Mouse (Mus musculus) urinary bladder, postnatal 10 days (tissue): ENCODE measurements around the gene Mettl7a2.
"Not testable (repeated sequence)": the region's sequence is repeated elsewhere in the genome, so short reads cannot be mapped to it uniquely, and the experiment has no call there.

Source experiments
- DNase-seq: peaks from one replicate; pipeline ENCODE4 v3.0.0; 2022; ENCODE audit warnings: low spot score

Mettl7a2 gene

DNA sequence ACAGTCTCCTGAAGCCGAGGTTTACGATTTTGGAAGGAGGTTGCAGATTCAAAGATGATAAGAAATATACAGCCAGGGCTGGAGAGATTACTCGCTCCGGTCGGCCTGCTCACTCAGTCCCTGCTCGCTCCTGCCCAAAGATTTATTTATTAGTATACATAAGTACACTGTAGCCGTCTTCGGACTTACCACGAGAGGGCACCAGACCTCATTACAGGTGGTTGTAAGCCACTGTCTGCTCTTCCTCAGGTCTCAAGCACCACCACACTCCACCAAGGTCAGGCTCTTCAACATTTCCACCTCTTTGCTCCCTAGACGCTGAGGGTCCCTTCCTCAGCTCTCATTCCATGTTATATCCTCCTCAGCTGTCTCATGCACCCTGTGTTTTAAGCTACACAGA lies 15.2 kb upstream of the Mettl7a2 start:
- DNase-seq = not testable (repeated sequence)

DNA sequence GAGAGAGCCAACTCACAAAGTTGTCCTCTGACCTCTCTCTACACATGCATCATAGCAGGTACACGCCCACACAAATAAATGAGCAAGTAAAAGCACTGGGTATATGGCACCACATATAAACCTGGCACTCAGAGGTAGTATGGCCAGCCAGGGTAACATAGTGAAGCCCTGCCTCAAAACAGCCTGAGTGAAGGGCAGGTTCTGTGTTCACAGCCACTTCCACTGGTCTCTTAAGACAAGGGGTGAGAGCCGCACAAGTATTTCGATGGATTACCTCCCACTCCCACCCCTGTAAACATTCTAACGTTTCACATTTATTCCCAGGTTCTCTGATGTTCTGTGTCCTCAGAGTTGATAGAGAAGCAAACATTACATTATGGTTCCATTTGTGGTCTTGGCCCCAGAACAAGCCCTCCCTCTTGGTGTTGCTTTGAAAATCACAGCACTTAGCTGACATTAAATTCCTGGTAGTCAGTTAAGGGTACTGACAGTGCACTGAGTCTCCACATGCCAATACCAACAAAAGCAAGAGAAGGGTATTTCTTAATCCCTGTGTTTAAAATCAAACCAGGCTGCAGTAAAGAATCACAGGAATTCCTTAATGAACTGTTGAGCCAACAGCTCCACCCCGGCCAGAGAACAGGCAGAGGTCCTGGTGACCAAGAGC lies 11.6 kb upstream of the Mettl7a2 start:
- not testable (repeated sequence) for DNase-seq

DNA sequence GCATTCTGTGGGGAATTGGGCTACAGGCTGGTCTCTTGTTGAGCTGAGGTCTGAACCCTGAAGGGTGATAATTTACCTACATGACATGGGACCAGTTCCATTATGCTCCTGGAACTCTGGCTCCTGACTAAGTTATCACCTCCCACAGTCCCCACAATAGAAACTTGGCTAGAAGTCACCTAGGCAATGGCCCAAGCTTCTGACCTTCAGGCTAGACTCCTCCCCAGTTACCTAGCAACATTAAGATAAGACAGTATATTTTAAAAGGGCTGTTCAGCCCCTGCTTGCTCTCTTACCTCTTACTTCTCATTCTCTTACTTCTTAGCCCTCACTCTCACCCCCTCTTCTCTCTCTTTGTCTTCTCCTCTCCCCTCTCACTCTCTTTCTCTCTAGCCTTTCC lies 7.5 kb upstream of the Mettl7a2 start:
- no peak for DNase-seq

DNA sequence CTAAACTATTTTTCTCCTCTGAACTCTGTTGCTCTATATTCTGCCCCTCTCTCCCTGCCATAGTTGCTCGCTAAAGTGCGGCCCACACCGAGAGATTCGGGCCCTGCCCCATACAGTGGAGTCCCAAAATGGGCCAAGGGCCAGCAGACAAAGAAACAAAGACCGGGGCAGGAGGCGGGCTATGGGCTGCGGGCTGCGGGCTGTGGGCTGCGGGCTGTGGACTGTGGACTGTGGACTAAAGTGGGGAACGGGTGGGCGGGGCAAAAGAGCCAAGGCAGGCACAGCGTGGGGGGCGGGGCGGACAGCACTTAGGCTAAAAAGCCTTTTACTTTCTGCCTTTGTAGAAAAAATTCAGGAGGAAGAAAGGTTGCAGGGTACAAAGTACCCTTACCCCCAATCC lies 6.2 kb upstream of the Mettl7a2 start:
- no peak for DNase-seq

DNA sequence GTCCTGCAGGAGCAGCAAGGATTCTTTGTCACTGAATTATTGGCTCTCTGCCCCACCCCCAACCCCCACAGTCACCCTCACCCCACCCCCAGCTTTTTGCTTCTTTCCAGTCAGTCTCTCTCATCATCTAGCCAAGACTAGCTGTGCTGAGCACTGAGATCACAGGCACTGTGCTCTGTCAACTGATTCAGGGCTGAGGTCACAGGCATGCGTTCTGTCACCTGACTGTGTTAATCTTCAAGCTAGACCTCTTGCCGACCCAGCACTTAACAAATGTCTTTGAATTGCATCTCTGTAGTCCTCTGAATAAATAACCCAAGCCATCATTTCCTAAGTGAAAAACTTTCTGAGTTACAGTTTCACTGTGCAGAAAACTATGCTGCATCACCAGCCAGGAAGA lies 3.5 kb upstream of the Mettl7a2 start:
- DNase-seq = no peak

DNA sequence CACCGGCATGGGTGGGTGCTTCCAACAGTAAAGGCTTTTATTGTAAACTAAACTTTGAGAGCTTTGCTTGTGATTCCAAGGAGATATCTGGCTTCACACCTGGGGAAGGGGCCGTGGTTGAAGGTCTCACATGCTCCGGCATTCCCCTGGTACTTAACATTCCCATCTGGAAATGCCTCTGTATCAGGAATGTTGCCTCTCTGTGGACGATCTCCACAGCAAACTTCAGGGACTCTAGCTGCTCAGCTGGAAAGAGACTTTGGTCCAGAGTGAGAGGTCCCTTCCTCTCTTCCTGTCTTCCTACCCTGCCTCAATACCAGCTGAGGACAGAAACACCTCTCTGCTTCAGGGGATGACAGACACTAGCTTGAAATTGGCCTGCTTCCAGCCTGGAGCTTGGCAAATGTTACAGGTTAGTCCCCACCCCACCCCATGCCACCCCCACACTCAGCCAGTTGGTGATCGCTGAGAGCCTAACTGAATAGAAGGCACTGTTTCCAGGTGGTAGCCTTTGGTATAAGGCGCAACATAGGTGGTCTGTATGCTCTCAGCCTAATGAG lies 1.4 kb upstream of the Mettl7a2 start:
- no peak for DNase-seq

DNA sequence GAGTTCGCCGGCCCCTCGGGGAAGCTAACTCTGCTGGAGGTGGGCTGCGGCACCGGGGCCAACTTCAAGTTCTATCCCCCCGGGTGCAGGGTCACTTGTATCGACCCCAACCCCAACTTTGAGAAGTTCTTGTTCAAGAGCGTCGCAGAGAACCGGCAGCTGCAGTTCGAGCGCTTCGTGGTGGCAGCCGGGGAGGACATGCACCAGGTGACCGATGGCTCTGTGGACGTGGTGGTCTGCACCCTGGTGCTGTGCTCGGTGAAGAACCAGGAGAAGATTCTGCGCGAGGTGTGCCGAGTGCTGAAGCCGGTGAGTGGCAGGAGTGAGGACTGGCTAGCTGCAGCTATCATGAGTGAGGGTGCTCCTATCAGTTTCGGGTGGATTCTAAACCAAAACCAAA lies 399 bp downstream of the Mettl7a2 start:
- DNase-seq = not testable (repeated sequence)

DNA sequence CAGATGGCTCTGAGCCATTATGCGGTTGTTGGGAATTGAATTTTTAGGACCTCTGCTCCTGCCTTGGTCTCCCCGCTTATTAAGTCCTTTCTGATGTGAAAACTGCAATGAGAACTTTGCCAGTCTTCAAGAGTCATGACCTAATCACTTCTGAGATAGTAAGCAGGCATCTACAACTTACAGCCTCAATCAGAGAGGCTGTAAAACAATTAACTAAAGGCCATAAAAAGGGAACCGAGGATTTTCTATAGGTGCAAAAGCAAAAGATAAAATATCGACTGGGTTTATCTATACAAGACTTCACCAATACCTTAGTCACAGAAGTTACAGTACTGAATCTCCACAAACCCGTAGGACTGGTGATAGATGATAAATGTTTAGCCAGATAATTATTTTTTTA lies 2.9 kb downstream of the Mettl7a2 start:
- DNase-seq = no peak

DNA sequence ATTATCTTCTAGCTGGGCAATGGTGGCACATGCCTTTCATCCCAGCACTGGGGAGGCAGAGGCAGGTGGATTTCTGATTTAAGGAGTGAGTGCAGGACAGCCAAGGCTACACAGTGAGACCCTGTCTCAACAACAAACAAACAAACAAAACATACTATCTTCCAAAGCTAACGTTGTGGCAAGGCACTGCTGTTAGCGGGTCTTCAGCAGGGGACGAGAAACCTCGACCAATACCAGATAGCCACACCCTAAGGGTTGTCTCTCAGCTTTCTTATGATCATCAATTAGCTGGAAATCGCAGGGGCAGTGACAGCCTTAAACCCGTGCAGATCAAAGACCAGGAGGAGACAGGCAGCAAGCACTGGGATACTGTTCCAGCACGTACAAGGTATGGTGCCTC lies 11.2 kb downstream of the Mettl7a2 start, which contains the start of gene Higd1c:
TSS of gene Higd1c (plus strand) at position 301 of the 400 bp plus-strand sequence.
- no peak for DNase-seq

DNA sequence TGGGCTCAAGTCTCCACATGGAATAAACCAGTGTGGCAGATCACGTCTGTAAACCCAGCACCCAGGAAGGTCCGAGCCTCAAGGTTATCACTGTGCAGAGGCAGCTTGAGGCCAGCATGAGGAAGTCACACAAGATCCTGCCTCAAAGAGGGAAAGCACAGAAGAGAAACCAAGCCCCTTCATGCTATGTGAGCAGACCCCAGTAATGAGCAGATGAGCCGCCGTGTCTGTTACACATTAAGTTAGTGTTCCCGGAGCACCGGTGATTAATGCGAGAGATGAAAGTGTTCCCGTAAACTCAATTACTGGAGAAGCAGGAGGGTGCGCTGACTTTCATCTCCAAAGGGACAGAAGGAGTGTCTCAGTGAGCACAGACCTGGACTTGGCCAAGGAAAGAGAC lies 13.0 kb downstream of the Mettl7a2 start:
- DNase-seq = not testable (repeated sequence)

DNA sequence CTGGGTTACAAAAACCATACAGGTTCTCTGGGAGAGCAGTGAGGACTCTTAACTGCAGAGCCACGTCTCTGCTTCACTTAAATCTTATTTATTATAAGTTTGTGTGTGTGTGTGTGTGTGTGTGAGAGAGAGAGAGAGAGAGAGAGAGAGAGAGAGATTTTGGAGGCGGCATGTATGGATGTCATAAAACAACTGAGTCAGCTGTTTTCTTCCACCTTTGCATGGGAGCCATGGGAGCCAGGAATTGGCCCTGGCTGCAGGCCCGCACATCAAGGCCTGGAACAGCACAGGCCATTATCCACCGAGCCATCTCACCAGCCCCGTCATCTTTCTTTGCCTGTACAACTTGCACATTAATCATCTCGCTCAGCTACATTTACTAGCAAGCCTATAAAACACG lies 14.1 kb downstream of the Mettl7a2 start:
- no peak for DNase-seq

DNA sequence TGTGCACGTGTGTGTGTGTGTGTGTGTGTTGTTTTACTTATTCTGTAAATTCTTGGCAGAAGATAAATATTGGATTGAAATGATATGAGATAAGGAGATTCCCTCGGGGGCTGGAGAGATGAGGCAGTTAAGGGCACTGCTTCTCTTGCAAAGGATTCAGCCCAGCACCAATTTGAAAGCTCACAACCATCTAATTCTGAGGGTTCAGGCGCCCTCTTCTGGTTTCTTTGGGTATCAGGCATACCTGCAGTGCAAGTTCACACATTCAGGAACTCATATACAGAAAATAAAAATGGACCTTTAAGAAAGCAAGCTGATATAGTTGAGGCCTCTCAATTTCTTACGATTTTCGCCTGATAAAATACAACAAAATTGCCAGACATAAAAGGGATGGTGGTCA lies 22.1 kb downstream of the Mettl7a2 start:
- DNase-seq = no peak

DNA sequence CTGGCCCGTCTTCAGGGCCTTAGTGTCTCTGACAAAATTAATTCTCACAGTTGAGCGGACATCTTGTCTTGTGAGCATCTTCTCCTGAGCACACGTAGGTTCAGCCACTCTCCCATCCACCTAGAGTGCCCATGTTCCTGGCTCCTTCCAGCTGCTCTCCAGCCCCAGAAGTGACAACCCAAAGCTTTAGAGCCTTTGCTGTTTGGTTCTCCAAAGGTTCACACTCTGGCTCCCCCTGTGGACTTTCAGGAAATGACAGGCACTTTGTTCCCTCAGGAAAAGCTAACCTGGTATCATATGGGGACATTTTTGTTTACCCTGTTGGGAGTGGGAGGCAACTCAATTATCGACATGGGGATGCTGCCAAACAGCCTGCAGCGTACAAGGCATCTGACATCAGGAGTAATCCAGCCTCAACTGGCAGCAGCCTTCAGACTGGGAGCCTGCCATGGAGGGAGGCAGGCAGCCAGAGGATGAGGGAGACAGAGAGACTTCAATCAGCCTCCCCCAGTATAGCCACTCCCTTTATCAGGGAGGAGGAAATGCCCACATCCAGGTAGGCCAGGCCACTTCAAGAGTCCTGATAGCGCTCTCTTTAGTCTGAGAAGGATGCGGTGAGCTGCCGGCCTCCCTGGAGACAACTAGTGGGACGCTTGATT lies 25.0 kb downstream of the Mettl7a2 start:
- DNase-seq = not testable (repeated sequence)

DNA sequence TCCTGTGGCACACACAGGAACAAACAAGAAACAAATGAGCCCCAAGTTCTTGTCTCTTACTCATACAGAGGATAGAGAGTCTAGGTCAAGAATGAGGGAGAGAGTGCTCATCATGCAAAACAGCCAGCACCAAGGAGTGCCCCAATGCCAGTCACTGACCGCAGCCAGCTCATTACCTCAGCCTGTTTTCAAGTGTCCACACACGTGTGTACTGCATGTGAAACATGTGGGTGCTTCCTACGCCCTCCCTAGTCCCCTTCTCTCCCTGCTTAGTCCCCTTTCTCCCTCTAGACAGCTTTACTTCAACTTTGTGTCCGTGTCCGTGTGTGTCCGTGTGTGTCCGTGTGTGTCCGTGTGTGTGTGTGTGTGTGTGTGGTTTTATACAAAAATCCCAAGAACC lies 26.7 kb downstream of the Mettl7a2 start:
- DNase-seq = no peak

DNA sequence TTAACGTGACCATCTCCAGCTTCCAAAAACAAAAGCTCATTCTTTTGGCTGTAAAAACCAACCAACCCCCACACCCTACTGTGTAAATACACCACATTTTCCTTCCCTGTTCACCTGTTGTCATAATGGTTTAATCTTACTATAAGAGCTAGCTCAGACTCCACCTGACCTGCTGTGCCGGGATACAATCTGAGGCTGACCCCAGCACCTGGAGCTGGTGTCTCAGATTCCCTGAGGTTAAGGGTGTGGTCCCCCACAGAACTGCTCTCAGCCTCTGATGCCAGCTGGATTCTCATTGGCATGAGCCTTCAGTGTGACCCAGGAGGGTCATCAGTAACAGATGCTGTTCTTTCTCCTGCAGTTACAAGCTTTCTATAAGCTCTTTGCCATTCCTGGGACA lies 27.1 kb downstream of the Mettl7a2 start:
- no peak for DNase-seq

DNA sequence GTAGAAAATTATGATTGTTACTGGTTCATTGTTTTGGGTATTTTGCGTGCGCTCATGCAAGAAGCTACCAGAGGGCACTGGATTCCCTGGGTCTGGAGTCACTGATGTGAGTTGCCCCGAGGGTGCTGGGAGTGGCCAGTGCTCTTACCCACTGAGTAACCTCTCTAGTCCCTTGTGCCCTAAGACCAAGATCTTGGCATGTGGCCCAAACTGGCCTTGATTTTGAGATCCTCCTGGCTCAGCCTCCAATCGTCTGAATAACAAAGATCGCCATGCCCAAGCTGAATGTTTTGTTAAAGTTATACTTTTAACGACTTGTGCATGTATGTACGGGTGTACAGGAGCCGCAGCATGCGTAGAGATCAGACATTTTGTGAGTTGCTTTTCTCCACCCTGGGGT lies 32.7 kb downstream of the Mettl7a2 start:
- no peak for DNase-seq

DNA sequence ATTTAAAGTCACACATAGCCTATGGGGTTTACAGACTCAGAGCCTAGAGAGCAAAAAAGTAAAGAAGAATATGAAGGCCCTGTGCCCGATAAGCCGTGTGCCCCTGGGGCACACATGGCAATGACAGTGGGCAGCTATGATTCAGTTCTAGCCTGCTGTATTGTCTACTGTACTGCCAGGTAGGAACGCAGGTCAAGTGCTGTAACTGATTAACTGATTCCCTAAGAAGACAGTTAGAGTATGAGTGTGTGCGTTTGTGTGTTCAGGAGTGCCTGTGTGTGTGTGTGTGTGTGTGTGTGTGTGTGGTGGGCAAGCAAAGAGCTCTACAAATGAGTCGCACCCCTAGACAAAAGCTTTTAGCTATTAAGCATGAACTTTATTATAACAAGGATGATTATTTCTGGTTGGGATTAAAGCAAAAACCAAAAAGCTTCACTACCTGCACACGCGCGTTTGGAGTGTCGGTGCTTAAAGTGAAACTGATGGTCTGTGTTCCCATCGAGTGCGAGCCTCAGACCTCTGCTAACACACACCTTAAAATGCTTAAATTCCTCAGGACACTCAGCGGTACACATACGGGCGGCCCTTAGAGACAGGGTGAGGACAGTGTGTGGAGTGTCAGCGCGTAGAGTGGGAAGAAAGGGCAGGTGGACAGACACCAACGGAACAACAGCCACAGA lies 34.7 kb downstream of the Mettl7a2 start:
- DNase-seq = no peak

DNA sequence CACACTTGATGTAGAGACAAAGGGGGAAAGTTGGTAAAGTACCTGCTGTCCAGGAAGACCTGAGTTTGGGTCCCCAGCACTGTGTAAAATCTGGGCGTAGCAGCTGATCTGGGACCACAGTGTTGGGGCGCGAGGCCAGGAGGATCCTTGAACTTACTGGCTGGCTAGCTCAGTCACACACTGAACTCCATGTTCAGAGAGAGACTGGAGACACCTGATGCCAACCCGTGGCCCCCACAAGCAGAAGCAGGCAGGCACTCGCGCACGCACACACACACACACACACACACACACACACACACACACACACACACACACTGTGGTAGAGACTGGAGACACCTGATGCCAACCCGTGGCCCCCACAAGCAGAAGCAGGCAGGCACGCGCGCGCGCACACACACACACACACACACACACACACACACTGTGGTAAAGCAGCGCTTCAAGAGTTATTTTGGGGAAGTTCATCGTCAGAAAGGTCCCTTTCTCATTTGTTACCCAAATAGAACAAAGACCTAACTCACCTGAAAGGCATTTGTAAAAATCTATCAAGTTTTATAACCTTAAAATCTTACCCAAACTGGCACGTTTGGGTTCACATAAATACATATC lies 35.3 kb downstream of the Mettl7a2 start:
- no peak for DNase-seq

DNA sequence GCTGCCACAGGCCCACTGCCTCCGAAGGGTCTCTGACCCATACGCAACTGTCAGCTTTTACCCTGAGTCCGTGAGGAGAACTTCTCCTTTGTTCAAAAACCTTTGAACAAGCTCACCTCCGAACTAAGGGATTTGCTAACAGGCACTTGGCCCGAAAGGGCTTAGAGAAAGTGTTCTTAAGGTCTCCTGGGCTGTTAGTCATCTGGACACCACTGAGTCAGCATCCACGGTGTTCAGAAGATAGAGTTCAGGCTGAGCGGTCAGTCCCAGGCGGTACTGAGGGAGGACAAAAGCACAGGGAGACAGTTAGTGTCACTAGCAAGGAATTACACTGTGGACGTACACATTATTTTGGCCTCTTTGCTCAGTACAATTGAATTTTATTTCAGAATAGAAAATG lies 35.9 kb downstream of the Mettl7a2 start:
- DNase-seq = no peak

DNA sequence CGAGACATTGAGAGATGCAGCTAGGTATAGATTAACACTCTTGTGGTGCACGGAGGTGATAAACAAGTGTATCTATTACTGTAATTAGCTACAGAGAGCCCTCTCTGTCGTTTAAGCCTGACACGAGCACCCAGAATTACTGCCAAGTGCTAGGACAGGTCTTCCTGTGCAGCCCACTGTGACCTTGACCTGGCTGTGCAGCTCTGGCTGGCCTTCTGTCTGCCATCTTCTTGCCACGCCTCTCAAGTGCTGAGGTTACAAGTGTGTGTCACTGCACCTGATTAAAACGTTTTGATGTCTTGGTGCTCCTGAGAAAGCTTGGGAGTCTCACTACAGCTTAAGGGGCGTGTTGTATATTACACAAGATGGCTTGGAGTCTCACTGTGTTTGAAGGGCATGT lies 38.1 kb downstream of the Mettl7a2 start:
- DNase-seq = no peak

DNA sequence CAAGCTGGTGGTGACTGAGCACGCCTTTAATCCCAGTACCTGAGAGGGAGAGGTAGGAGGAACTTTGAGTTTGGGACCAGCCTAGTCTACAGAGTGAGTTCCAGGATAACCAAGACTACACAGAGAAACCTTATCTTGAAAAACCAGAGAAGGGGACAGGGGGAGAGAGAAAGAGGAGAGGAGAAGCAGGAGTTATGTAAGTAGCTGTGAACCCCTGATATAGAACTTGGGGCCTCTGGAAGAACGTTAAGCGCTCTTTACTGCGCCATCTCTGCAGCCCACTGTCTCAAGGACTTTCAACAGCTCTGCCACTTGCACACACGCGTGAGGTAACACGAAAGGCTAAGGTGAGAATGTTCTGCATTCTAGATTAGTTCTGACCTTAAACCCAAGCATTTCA lies 38.6 kb downstream of the Mettl7a2 start:
- no peak for DNase-seq

DNA sequence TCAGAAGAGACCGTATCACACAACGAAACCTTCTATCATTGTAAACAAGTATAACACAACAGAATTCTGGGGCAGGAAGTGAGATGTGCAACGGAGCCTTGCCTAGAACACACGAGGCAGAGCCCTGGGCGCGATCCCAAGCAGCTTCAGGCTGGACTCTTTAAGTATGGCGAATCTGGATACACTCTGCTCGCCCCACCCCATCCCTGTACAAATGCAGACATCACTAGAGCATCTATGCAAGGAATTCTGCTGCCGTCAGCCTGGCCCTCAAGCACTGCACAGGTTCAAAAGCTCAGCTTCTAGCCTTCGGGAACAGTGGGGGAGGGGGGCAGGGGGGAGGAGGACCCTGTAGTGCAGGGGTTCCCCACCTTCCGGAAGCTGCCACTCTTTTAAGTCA lies 40.0 kb downstream of the Mettl7a2 start:
- no peak for DNase-seq

DNA sequence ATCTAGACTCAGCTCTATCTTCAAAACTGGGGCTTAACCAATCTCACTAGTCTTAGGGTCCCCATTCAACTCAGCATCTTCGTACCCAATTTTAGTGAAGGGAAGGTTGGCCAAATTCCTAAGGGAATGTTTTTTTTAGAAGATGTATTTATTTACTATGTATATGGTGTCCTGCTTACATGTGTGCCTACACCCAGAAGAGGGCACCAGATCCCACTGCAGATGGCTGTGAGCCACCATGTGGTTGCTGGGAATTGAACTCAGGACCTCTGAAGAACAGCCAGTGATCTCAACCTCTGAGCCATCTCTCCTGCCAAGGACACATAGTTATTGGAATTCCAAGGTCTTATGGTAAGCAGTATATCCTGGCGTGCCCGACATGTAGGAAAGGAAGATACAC lies 42.6 kb downstream of the Mettl7a2 start:
- no peak for DNase-seq
